Mouse (Mus musculus): ENCODE results near the gene C130032M10Rik. TPM values are rescaled to one million over a fixed set of nuclear protein-coding genes. Genes with fewer than 3 reads are reported as not detected.

C130032M10Rik gene
- polyA plus RNA-seq, 1 experiment from 2014 or later: 0.42 TPM

DNA sequence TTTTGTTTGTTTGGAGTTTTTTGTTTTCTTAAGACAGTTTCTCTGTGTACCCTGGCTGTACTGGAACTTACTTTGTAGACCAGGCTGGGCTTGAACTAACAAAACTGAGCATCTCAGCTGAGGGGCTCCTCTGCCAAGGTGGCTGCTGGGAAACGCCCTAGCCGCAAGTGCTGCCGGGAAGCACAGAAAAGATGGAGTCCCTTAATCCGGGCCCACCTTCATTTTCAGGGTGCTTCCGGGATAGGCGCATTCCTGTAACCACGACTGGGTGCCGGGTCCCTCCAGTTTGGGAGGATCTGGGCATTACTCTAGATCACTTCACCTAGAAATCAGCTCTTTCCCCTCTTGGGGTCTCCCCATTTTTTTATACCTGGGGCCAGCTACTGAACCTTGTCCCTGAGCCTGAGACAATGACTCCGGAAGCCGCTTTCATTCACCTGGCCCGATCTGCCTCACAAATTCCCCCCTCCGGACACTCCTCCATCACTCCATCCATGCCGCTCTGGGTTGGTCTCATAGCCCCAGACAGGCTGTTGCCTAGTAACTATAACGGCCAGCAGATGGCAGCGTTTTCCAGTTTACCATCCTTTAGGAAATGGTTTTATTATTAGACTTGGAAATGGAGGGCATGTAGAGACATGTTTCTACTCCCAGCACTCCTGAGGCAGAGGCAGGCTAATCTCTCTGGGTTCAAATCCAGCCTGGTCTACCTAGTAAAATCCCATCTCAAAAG, 15.5 kb upstream of the C130032M10Rik start:
- Histone ChIP-seq H3K4me1 (0 out of 2 replicates have a peak, but pooled peaks cover 4% of the 10 kb centered on the region), H3K9me3 (0 out of 2 replicates have a peak, but pooled peaks cover 4% of the 10 kb centered on the region), H3K27ac (no peak overlapping the region), H3K36me3 (no peaks in the 10 kb centered on the region), H3K9ac (no peak overlapping the region), H3K27me3 (no peaks in the 10 kb centered on the region), H3K4me2 (replicated peaks) (no peak overlapping the region), H3K4me3 (no peak overlapping the region)
- 20% methylated on average over 15 of the region's 15 CpGs for WGBS
- no peak for ATAC-seq (ENCODE audit: low FRiP score, low read depth)

- Histone ChIP-seq H3K36me3 (no peaks in the 10 kb centered on the region), H3K4me2 (replicated peaks) (no peak overlapping the region), H3K4me3 (no peak overlapping the region), H3K27me3 (no peaks in the 10 kb centered on the region), H3K4me1 (0 out of 2 replicates have a peak, but pooled peaks cover 4% of the 10 kb centered on the region), H3K9me3 (0 out of 2 replicates have a peak, but pooled peaks cover 4% of the 10 kb centered on the region), H3K9ac (no peak overlapping the region), H3K27ac (no peak overlapping the region)
- no peak for ATAC-seq (ENCODE audit: low FRiP score, low read depth)
- WGBS: 95% methylated on average over 7 of the region's 7 CpGs
These were observed 14.4 kb upstream of the C130032M10Rik start for GRCm38 (mm10) chr9:114501111-114501510.

DNA sequence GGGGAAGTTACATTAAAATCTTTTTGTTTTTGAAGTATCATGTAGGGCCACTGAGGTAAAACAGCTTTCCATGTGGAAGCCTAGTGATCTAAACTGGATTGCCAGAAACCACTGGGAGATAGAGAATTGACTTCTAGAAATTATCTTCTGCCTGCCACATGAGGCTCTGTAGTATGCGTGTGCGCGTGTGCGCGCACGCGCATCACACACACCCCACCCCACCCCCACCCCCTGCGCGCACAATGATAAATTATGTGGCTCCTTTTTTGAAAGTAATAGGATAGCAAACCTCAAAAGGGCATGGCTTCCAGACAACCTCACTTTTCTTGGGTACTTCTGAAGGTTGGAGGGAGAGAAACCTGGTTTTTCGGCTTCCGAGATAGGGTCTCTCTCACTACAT, 13.6 kb upstream of the C130032M10Rik start:
- Histone ChIP-seq H3K27me3 (no peaks in the 10 kb centered on the region), H3K4me2 (replicated peaks) (no peak overlapping the region), H3K4me1 (0 out of 2 replicates have a peak, but pooled peaks cover 4% of the 10 kb centered on the region), H3K36me3 (no peaks in the 10 kb centered on the region), H3K9ac (no peak overlapping the region), H3K4me3 (no peak overlapping the region), H3K9me3 (0 out of 2 replicates have a peak, but pooled peaks cover 4% of the 10 kb centered on the region), H3K27ac (no peak overlapping the region)
- WGBS: 96% methylated on average over 11 of the region's 11 CpGs
- ATAC-seq (ENCODE audit: low FRiP score, low read depth): no peak

GRCm38 (mm10) chr9:114502711-114503427, 12.6 kb upstream of the C130032M10Rik start:
- Histone ChIP-seq H3K36me3 (no peaks in the 10 kb centered on the region), H3K9me3 (0 out of 2 replicates have a peak, but pooled peaks cover 4% of the 10 kb centered on the region), H3K27ac (no peak overlapping the region), H3K27me3 (no peaks in the 10 kb centered on the region), H3K4me2 (replicated peaks) (no peak overlapping the region), H3K4me3 (no peak overlapping the region), H3K4me1 (0 out of 2 replicates have a peak, but pooled peaks cover 4% of the 10 kb centered on the region), H3K9ac (no peak overlapping the region)
- ATAC-seq (ENCODE audit: low FRiP score, low read depth): no peak
- 63% methylated on average over 15 of the region's 15 CpGs for WGBS

DNA sequence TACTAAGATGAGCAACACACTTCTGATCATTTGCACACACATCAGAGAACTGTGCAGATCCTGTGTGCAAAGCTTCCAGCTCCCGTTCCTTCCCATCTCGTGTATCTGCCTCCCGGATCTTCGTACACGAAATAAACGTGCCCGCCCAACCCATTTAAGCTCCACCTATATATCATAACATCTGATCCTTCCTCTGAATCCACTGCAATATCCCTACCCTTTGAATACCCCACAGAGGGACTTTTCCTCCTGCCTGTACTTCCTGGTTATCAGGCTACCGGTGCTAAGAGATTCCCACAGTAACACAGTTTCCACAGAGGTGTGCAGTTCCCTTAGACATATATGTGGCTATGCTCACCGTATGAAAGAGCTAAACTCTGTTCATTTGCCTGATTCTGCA, 10.7 kb upstream of the C130032M10Rik start, which contains the start of gene Ccr4:
Gene Ccr4 (minus strand): TSS at position 101 of the 400 bp plus-strand sequence.
- Histone ChIP-seq H3K9ac (no peak within 1 kb of the TSS), H3K27ac (no peak within 1 kb of the TSS), H3K27me3 (no peaks in the 10 kb centered on the region), H3K9me3 (0 out of 2 replicates have a peak, but pooled peaks cover 4% of the 10 kb centered on the region), H3K4me1 (no peaks in the 10 kb centered on the region), H3K36me3 (0 out of 2 replicates have a peak, but pooled peaks cover 9% of the 10 kb centered on the region), H3K4me2 (replicated peaks) (no peak within 1 kb of the TSS), H3K4me3 (no peak within 1 kb of the TSS)
- whole genome bisulfite sequencing: 80% methylated on average over 9 of the region's 9 CpGs
- ATAC-seq (ENCODE audit: low FRiP score, low read depth): no peak

DNA sequence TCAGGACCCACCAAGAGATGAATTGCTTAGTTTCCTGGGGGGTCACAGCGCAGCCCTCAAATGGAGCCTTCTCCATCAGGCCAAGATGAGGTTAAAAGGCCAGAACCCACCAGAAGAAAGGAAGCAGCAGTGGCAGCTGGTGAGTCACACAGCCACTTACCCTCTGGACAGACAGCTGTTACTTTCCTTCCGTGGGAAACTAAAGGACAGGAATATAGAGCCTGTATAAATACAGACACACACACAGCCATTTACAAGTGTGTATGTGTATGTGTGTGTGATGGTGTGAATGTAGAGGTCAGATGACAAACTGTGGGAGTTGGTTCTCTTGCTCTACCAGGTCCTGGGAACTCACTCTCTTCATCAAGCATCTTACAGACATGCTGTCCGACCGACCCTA, 8.9 kb upstream of the C130032M10Rik start:
- H3K4me2 ChIP-seq (replicated peaks): no peak overlapping the region
- no peak overlapping the region for H3K4me3 ChIP-seq
- ATAC-seq (ENCODE audit: low FRiP score, low read depth): no peak
- no peaks in the 10 kb centered on the region for H3K4me1 ChIP-seq
- H3K9me3 ChIP-seq: 0 out of 2 replicates have a peak, but pooled peaks cover 8% of the 10 kb centered on the region
- no peak overlapping the region for H3K27ac ChIP-seq
- no peak overlapping the region for H3K9ac ChIP-seq
- WGBS: 84% methylated on average over 4 of the region's 4 CpGs
- peaks cover 17% of the 10 kb centered on the region for H3K36me3 ChIP-seq
- H3K27me3 ChIP-seq: no peaks in the 10 kb centered on the region

GRCm38 (mm10) chr9:114507421-114507820, 8.1 kb upstream of the C130032M10Rik start:
- Histone ChIP-seq H3K27ac (no peak overlapping the region), H3K36me3 (peaks cover 24% of the 10 kb centered on the region), H3K4me1 (no peaks in the 10 kb centered on the region), H3K27me3 (no peaks in the 10 kb centered on the region), H3K4me2 (replicated peaks) (no peak overlapping the region), H3K9me3 (peaks cover 12% of the 10 kb centered on the region), H3K9ac (no peak overlapping the region), H3K4me3 (no peak overlapping the region)
- WGBS: 90% methylated on average over 9 of the region's 9 CpGs
- no peak for ATAC-seq (ENCODE audit: low FRiP score, low read depth)

- WGBS: 91% methylated on average over 9 of the region's 9 CpGs
- H3K36me3 ChIP-seq: peaks cover 46% of the 10 kb centered on the region
- H3K9me3 ChIP-seq: peaks cover 29% of the 10 kb centered on the region
- H3K4me3 ChIP-seq: no peak overlapping the region
- H3K9ac ChIP-seq: no peak overlapping the region
- no peak overlapping the region for H3K4me2 ChIP-seq (replicated peaks)
- no peaks in the 10 kb centered on the region for H3K4me1 ChIP-seq
- ATAC-seq (ENCODE audit: low FRiP score, low read depth): no peak
- H3K27me3 ChIP-seq: no peaks in the 10 kb centered on the region
- no peak overlapping the region for H3K27ac ChIP-seq
These were observed 5.7 kb upstream of the C130032M10Rik start for GRCm38 (mm10) chr9:114509785-114510184.

DNA sequence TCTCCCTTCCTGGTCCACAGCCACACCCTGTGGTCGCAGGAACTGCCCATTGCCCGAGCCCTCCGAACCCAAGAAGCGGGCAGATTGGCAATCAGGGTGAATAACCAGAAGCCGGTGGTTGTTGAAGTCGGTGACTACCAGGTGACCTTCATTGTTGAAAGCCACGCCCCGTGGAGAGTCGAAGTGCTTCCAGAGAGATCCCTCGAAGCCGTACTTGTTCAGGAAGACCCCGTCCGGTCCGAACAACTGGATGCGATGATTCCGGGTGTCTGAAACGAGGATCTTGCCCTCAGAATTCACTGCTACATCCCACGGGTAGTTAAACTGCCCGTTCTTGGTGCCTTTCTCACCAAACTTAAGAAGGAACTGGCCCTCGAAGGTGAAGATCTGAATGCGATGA, 2.7 kb upstream of the C130032M10Rik start:
- Histone ChIP-seq H3K9me3 (peaks cover 29% of the 10 kb centered on the region), H3K27ac (no peak overlapping the region), H3K4me2 (replicated peaks) (no peak overlapping the region), H3K27me3 (no peaks in the 10 kb centered on the region), H3K36me3 (peaks cover 46% of the 10 kb centered on the region), H3K9ac (no peak overlapping the region), H3K4me3 (no peak overlapping the region), H3K4me1 (peaks cover 8% of the 10 kb centered on the region; the same call in 1 of the 2 replicates)
- no peak for ATAC-seq (ENCODE audit: low FRiP score, low read depth)
- WGBS: 96% methylated on average over 21 of the region's 21 CpGs

DNA sequence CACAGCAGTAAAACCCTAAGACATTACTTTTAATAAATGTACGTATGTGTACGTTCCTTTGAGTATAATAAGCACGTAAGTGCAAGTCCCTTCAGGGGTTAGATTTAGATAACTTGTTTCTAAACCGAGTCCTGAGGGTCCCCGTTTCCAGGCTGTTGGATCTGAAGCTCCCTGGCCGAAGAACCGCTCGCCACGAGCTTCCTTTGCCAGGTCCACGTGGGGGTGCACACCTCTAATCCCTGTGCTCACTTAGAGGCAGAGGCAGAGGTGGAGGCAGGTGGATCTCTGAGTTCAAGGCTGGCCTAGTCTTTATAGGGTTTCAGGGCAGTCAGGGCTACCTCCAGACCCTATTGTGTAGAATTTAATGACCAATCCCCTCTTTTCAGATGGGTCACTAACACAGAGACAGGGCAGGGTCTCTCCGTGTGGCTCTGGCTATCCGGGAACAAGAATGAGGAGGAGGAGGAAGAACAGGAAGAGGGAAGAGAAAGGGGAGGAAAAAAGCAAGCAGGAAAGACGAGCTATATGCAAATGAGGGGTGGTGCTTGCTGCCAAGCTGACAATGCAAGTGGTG, 2.5 kb downstream of the C130032M10Rik start:
- H3K4me2 ChIP-seq (replicated peaks): no peak overlapping the region
- H3K9ac ChIP-seq: no peak overlapping the region
- peaks cover 11% of the 10 kb centered on the region for H3K9me3 ChIP-seq
- H3K36me3 ChIP-seq: peaks cover 16% of the 10 kb centered on the region
- WGBS: 83% methylated on average over 13 of the region's 13 CpGs
- ATAC-seq (ENCODE audit: low FRiP score, low read depth): no peak
- no peaks in the 10 kb centered on the region for H3K27me3 ChIP-seq
- H3K27ac ChIP-seq: no peak overlapping the region
- H3K4me3 ChIP-seq: no peak overlapping the region
- H3K4me1 ChIP-seq: peaks cover 8% of the 10 kb centered on the region; the same call in 1 of the 2 replicates

DNA sequence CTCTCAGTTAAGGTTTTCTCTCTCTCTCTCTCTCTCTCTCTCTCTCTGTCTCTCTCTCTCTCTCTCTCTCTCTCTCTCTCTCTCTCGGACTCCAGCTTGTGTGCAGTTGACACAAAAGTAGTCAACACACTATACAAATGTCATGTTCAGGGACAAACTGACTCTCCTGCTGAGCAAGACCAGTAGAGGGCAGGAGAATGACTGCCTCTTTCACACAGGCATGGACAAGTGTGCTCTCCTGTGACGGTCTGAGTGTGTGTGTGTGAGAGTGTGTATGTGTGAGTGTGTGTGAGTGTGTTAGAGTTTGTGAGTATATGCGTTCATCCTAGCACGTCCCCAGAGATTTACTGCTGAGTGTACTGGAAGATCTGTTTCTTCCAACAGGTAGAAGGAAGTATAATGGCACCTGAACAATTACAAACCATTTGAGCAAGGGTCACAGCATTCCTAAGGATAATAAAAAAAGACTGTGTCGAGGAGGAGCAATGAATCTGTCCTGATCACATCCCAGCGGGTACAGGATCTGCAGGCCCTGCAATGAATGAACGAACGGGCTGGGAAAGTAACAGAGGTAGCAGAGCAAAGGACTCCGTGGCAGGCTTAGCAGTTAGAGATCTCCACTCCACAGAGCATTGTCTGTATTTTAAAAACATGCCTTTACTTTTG, 3.4 kb downstream of the C130032M10Rik start:
- Histone ChIP-seq H3K4me1 (peaks cover 8% of the 10 kb centered on the region; the same call in 1 of the 2 replicates), H3K9ac (no peak overlapping the region), H3K4me2 (replicated peaks) (no peak overlapping the region), H3K36me3 (peaks cover 7% of the 10 kb centered on the region), H3K27ac (no peak overlapping the region), H3K9me3 (peaks cover 2% of the 10 kb centered on the region), H3K4me3 (no peak overlapping the region), H3K27me3 (no peaks in the 10 kb centered on the region)
- no peak for ATAC-seq (ENCODE audit: low FRiP score, low read depth)
- WGBS: 54% methylated on average over 9 of the region's 9 CpGs
